30 mouse cellular contexts compared by ENCODE assay signal in genomic region chr2:4896970-4897369, GRCm38 (mm10). TPM values are rescaled to one million over a fixed set of nuclear protein-coding genes. Genes with fewer than 3 reads are reported as not detected.
DNase-seq lines count a peak whose midpoint lies in the region; ATAC-seq and TF ChIP-seq lines count a peak whose summit lies in the region.
"Had no signal": no experiment of that assay in that cellular context is flagged by ENCODE, and none has a peak within 500 bp of the region (broad histone marks: within the 10 kb centered on the region; RNA-seq: fewer than 3 reads in every experiment).

No protein-coding gene starts in this region.

- TF ChIP-seq EP300 in heart, postnatal 0 days (IDR thresholded peaks at IDR 0.05; ENCODE audit: low read depth): no peak
- no peak for TF ChIP-seq EP300 in lung, postnatal 0 days (IDR thresholded peaks at IDR 0.05)

- in situ Hi-C loops in Patski (cut with MboI; ENCODE audit: low pct_unique_long_range_greater_than_20kb): no loop called here

- no peak overlapping the region for H3K27ac ChIP-seq in heart, postnatal 0 days (ENCODE audit: low read depth)
- no peak overlapping the region for H3K27ac ChIP-seq in layer of hippocampus, adult 2 months
- no peak overlapping the region for H3K27ac ChIP-seq in lung, postnatal 0 days (ENCODE audit: low read length)
- H3K27ac ChIP-seq: embryonic facial prominence, embryonic 10.5 days; embryonic facial prominence, embryonic 15.5 days; forebrain, embryonic 12.5 days; hindbrain, embryonic 14.5 days; neural tube, embryonic 13.5 days had no signal

- no peaks in the 10 kb centered on the region for H3K27me3 ChIP-seq in heart, postnatal 0 days (ENCODE audit: control insufficient read depth, insufficient read depth, low read length)
- H3K27me3 ChIP-seq in lung, postnatal 0 days (replicated peaks; ENCODE audit: insufficient read depth, low read length): no peaks in the 10 kb centered on the region
- H3K27me3 ChIP-seq in Patski: no peaks in the 10 kb centered on the region
- H3K27me3 ChIP-seq: embryonic facial prominence, embryonic 15.5 days; forebrain, embryonic 12.5 days; neural tube, embryonic 13.5 days had no signal

- peaks cover 89% of the 10 kb centered on the region for H3K36me3 ChIP-seq in heart, postnatal 0 days (replicated peaks; ENCODE audit: control insufficient read depth, insufficient read depth, low read length)
- H3K36me3 ChIP-seq in lung, postnatal 0 days (ENCODE audit: insufficient read depth, low read length): peaks cover 16% of the 10 kb centered on the region

- ATAC-seq in heart, postnatal 0 days (ENCODE audit: insufficient read depth, low read depth): no peak
- no peak for ATAC-seq in lung, postnatal 0 days
- ATAC-seq in Patski: no peak
- ATAC-seq: forebrain, postnatal 0 days; inflammation-experienced regulatory T-cells, adult 6 months had no signal

- CTCF ChIA-PET in Patski (lab: Charles Lee): interaction anchor here (1.4 kb wide), 1 partner anchor 12 kb away, joined by 4 read pairs; no protein-coding TSS in a partner anchor

- DNase-seq in heart, postnatal 0 days (ENCODE audit: low spot score): no peak
- DNase-seq in heart, adult 8-10 months (ENCODE audit: low spot score): no peak
- DNase-seq in layer of hippocampus, adult 2 months (ENCODE audit: low spot score in 2 of 2): no peak
- no peak for DNase-seq in layer of hippocampus, adult 8-10 months (ENCODE audit: low spot score in 2 of 2)
- no peak for DNase-seq in lung, postnatal 0 days (ENCODE audit: low spot score)
- no peak for DNase-seq in lung, postnatal 25 days (ENCODE audit: low spot score)
- DNase-seq in Patski (ENCODE audit: low read depth, low spot score): no peak
- no peak for DNase-seq in cerebellum, adult 8-10 months
- DNase-seq: adrenal gland, postnatal 25 days; cerebellum, adult 11-12 months; cerebellum, postnatal 10 days; forebrain, postnatal 0 days; gastrocnemius, postnatal 10 days; heart, postnatal 4 days; kidney, adult 8-10 months; kidney, postnatal 14 days; layer of hippocampus, postnatal 36 days; lung, adult 18-20 months; lung, postnatal 14 days; right cerebral cortex, postnatal 4 days; thymus, adult 2 months; thymus, postnatal 36 days had no signal

- no peak overlapping the region for H3K4me2 ChIP-seq in heart, postnatal 0 days (ENCODE audit: low read depth, low read length)
- H3K4me2 ChIP-seq in lung, postnatal 0 days (replicated peaks; ENCODE audit: low read depth, low read length): no peak overlapping the region
- H3K4me2 ChIP-seq: embryonic facial prominence, embryonic 15.5 days; forebrain, embryonic 12.5 days; heart, embryonic 11.5 days; hindbrain, embryonic 14.5 days; midbrain, embryonic 11.5 days; neural tube, embryonic 13.5 days had no signal

- no peaks in the 10 kb centered on the region for H3K4me1 ChIP-seq in heart, postnatal 0 days (ENCODE audit: control insufficient read depth, insufficient read depth)
- H3K4me1 ChIP-seq in lung, postnatal 0 days (ENCODE audit: insufficient read depth, low read depth, low read length): no peaks in the 10 kb centered on the region
- H3K4me1 ChIP-seq: embryonic facial prominence, embryonic 10.5 days; embryonic facial prominence, embryonic 15.5 days; forebrain, embryonic 12.5 days; neural tube, embryonic 13.5 days had no signal

- H3K9ac ChIP-seq in heart, postnatal 0 days (replicated peaks; ENCODE audit: low read depth, low read length): no peak overlapping the region
- no peak overlapping the region for H3K9ac ChIP-seq in lung, postnatal 0 days (replicated peaks; ENCODE audit: low read depth)
- H3K9ac ChIP-seq: embryonic facial prominence, embryonic 15.5 days; forebrain, embryonic 12.5 days; forebrain, postnatal 0 days; hindbrain, embryonic 14.5 days; neural tube, embryonic 13.5 days had no signal

- TF ChIP-seq CTCF in heart, postnatal 0 days (IDR thresholded peaks at IDR 0.05; ENCODE audit: low read depth): 0 out of 2 replicates have a peak, but pooled peaks have one; percentile 3
- TF ChIP-seq CTCF in layer of hippocampus, adult 2 months (conservative IDR thresholded peaks at IDR 0.05): peak; percentile 55
- TF ChIP-seq CTCF in lung, postnatal 0 days (IDR thresholded peaks at IDR 0.05): peak; percentile 45
- peak; percentile 52 for TF ChIP-seq CTCF in Patski (IDR thresholded peaks at IDR 0.05)

- H3K4me3 ChIP-seq in heart, postnatal 0 days (ENCODE audit: low read depth, low read length): no peak overlapping the region
- H3K4me3 ChIP-seq in layer of hippocampus, adult 2 months: no peak overlapping the region
- no peak overlapping the region for H3K4me3 ChIP-seq in lung, postnatal 0 days (ENCODE audit: low read depth, low read length)
- H3K4me3 ChIP-seq: embryonic facial prominence, embryonic 10.5 days; embryonic facial prominence, embryonic 15.5 days; forebrain, embryonic 12.5 days; neural tube, embryonic 13.5 days had no signal

- H3K9me3 ChIP-seq in heart, postnatal 0 days (replicated peaks; ENCODE audit: control insufficient read depth, low read length): no peaks in the 10 kb centered on the region
- H3K9me3 ChIP-seq in lung, postnatal 0 days (ENCODE audit: low read length): no peaks in the 10 kb centered on the region
- H3K9me3 ChIP-seq: embryonic facial prominence, embryonic 10.5 days; embryonic facial prominence, embryonic 15.5 days; forebrain, embryonic 12.5 days; neural tube, embryonic 13.5 days had no signal

- POLR2A ChIA-PET in Patski (lab: Charles Lee): interaction anchor here (0.6 to 1.1 kb wide), 2 partner anchors 11 to 477 kb away, joined by 3 to 4 read pairs; no protein-coding TSS in a partner anchor

- 97% methylated on average over 4 of the region's 4 CpGs for WGBS in heart, postnatal 0 days
- 93% methylated on average over 4 of the region's 4 CpGs for WGBS in lung, postnatal 0 days

RNA-seq across cellular contexts. Expression of gene Sephs1, which starts 15.6 kb away (rescaled TPM):
- 30.7 and 43.8 TPM in 2 replicates for total RNA-seq in heart, postnatal 0 days (2014; rRNA removed; ENCODE audit: low replicate concordance)
- 20.9 TPM in 2 replicates for polyA plus RNA-seq in heart, postnatal 0 days (2015; fragmentation: Nextera tagmentation; extraction: Ambion mirVana)
- 10 to 100 TPM; 10.1 to 15.0 (median 12.0) TPM for total RNA-seq in heart, adult 8-10 months (2022)
- 10 to 100 TPM; 19.7 to 21.5 TPM for total RNA-seq in layer of hippocampus, adult 2 months (2021)
- total RNA-seq in layer of hippocampus, adult 8-10 months (2022): 10 to 100 TPM; 17.1 to 25.4 (median 22.0) TPM
- 34.3 and 34.6 TPM in 2 replicates for polyA plus RNA-seq in lung, postnatal 0 days (2015; fragmentation: Nextera tagmentation; extraction: Ambion mirVana)
- 46.6 TPM for polyA plus RNA-seq in Patski (2021)

RNA-seq across cellular contexts. Expression of gene Phyh, which starts 21.8 kb away (rescaled TPM):
- 226 and 257 TPM in 2 replicates for total RNA-seq in heart, postnatal 0 days (2014; rRNA removed; ENCODE audit: low replicate concordance)
- 443 and 451 TPM in 2 replicates for polyA plus RNA-seq in heart, postnatal 0 days (2015; fragmentation: Nextera tagmentation; extraction: Ambion mirVana)
- total RNA-seq in heart, adult 8-10 months (2022): 100 to 1,000 TPM; 845 to 879 (median 862) TPM
- total RNA-seq in layer of hippocampus, adult 2 months (2021): 10 to 100 TPM; 90.9 to 91.1 TPM
- 10 to 100 TPM; 91.0 to 95.9 (median 94.9) TPM for total RNA-seq in layer of hippocampus, adult 8-10 months (2022)
- polyA plus RNA-seq in lung, postnatal 0 days (2015; fragmentation: Nextera tagmentation; extraction: Ambion mirVana): 76.5 and 86.9 TPM in 2 replicates
- 57.0 TPM for polyA plus RNA-seq in Patski (2021)

Comparison
In these comparisons a context has a peak if more than half of its experiments do, and no peak if none do; other contexts are left out.
1. CTCF ChIP-seq: peak in every context shown above with its lines; median percentile 55 in layer of hippocampus, adult 2 months; 52 in Patski; 45 in lung, postnatal 0 days; 3 in heart, postnatal 0 days.